Mouse (Mus musculus): Measurements from ENCODE around the gene Armh3. TPM values are rescaled to one million over a fixed set of nuclear protein-coding genes. Genes with fewer than 3 reads are reported as not detected.

Gene Armh3
- 22.8 and 23.9 TPM in 2 replicates for polyA plus RNA-seq (2015; fragmentation: Nextera tagmentation; extraction: Ambion mirVana)

DNA sequence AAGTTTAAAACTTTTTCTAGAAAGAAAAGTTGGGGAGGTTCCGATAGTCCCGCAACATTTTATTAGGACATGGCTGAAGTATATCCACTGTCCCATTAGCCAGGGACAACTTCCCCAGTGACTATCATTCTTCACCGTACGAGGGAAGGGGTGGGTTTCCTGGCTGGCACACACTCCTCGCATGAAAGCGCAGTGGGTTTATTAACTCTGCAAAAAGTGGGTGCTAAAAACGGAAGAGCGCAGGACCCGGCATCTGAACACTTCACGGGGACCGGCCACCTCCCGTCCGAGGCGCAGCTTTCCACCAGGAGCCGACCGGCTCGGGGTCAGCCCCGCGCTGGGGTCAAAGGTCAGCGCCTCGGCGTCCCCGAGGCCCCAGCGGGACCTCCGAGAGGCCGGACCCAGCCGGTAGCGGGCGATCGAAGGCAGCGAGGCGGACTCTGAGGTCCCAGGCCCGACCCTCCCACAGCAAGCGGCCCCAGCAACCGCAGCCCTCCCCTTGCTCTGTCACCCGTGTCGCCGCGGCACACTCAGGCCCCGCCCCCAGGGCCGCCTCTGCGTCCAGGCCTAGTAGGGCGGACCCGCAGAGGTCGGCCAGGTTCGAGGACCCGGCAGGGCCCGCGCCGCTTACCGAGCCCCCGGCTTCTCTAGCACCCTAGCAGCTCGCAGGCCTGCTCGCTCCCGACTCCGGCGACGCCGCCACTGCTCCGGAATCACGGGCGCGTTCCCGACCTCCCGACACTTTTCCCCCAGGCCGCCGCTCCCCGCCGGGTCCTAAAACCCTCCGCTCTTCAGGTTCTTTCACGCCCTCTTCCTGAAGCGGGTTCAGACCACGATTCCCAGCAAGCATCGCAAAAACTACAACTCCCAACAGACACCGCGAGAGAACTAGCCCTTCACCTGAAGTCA lies at the start of gene Armh3:
Armh3 (minus strand) TSS at position 704 of the 909 bp plus-strand sequence.
- Histone ChIP-seq H3K4me1 (replicated peaks) (peaks cover 11% of the 10 kb centered on the region), H3K36me3 (no peaks in the 10 kb centered on the region), H3K4me3 (peak within 1 kb of the TSS; percentile 87), H3K4me2 (peak within 1 kb of the TSS; percentile 65), H3K27me3 (peaks cover 7% of the 10 kb centered on the region; the same call in 1 of the 2 replicates), H3K9me3 (no peaks in the 10 kb centered on the region), H3K27ac (peak within 1 kb of the TSS; percentile 97), H3K9ac (peak within 1 kb of the TSS; percentile 91)
- WGBS: 1% methylated on average over 63 of the region's 76 CpGs
- peak; percentile 95 for ATAC-seq (ENCODE audit: low FRiP score)

DNA sequence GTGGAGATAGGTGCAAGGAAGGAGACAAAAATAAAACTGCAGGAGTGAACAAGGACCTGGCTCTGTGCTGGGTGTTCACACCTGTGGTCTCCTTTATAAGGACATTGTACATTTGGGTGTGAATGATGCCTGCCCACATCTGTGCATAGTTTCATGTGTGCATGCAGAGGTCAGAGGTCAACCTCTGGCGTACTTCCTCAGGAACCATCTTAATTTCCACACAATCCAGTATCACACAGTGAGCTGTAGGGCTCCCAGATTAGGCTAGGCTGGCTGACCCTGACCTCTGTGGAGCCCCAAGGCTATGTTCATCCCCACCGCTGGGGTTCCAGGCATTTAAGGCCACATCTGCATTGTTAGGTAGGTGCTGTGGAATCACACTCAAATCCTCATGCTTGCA lies 49.1 kb upstream of the Armh3 start:
- WGBS: 68% methylated on average over 2 of the region's 2 CpGs
- peaks cover 32% of the 10 kb centered on the region for H3K4me1 ChIP-seq (replicated peaks)

GRCm38 (mm10) chr19:46046621-46047025 lies 48.3 kb upstream of the Armh3 start:
- ATAC-seq (ENCODE audit: low FRiP score): no peak

More for the DNA sequence above, 49.1 kb upstream of the Armh3 start:
- Histone ChIP-seq H3K36me3 (no peaks in the 10 kb centered on the region), H3K27me3 (no peaks in the 10 kb centered on the region), H3K9me3 (no peaks in the 10 kb centered on the region), H3K4me2 (no peak overlapping the region), H3K9ac (no peak overlapping the region), H3K27ac (no peak overlapping the region), H3K4me3 (no peak overlapping the region)
- ATAC-seq (ENCODE audit: low FRiP score): no peak

DNA sequence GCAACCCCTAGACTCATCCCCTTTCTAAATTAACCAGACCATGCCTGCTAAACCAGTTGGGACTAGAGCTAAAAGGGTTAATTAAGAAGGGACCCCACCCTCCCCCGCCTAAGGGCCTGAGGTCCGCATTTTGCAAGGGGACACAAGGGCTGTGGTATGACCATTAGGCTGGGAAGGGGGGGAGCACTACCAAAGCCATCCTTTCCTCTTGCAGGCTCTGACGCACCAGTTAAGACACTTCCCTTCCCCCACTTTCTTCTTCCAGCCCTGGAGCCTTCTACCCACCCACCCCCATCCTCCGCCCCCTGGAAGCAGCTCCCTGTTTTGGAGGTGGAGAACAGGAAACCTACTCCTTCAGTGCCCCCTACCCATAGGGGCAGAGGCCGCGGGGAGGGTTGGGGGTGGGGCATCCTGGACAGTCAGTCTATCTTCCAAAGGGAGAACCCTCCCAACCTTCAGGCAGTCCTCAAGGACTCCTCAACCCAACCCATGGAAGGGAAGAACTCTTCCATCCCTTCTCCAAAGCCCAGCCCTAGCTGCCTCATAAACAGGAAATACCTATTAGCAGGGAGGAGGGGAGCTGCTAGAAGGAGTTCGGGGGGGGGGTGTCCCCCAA lies 47.5 kb upstream of the Armh3 start:
- ATAC-seq (ENCODE audit: low FRiP score): peak; percentile 30

More at GRCm38 (mm10) chr19:46046621-46047025, 48.3 kb upstream of the Armh3 start:
- no peak overlapping the region for H3K4me3 ChIP-seq
- no peak overlapping the region; the same call in 1 of the 2 replicates for H3K9ac ChIP-seq
- H3K36me3 ChIP-seq: no peaks in the 10 kb centered on the region
- WGBS: 6% methylated on average over 10 of the region's 10 CpGs
- peak overlapping the region; percentile 99 for H3K27ac ChIP-seq
- peaks cover 41% of the 10 kb centered on the region for H3K4me1 ChIP-seq (replicated peaks)
- H3K4me2 ChIP-seq: 0 out of 2 replicates have a peak overlapping the region, but pooled peaks have one; percentile 98
- no peaks in the 10 kb centered on the region for H3K9me3 ChIP-seq
- no peaks in the 10 kb centered on the region for H3K27me3 ChIP-seq

DNA sequence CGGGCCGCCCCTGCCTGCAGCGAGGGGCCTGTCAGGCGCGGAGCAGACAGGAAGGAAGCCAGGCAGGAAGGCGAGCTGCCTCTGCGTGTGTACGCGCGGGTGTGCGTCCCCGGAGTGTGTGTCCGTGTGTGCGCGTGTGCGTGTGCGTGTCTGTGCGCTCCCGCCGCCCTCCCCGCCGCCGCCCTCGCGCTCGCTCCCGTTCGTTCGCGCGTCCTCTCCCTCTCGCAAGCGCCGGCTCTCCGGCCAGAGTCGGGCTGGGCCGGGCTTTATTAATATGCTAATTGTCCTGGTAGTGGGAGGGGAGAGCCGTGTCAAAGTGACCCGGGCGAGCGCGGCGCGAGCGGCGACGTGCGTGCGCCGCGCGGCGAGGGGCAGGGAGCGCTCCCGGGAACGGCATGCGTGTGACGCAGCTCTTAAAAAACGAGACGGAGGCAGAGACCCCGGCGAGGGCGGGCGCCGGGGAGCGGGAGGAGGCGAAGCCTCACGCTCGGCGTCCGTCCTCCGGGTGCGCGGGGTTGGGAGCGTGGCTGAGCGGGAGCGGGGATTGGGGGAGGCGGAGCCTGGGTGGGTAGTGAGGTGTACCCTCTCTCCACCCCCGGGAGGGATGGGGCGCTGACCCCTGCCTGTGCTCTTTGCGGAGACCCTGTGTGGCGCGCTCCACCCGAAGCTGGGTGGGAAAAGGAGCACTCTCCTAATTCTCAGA lies 46.9 kb upstream of the Armh3 start, which contains the start of gene Ldb1:
Ldb1 (minus strand) TSS at position 222 of the 703 bp plus-strand sequence.
- peaks cover 55% of the 10 kb centered on the region for H3K4me1 ChIP-seq (replicated peaks)
- ATAC-seq (ENCODE audit: low FRiP score): peak; percentile 75
- H3K9ac ChIP-seq: peak within 1 kb of the TSS; percentile 99
- H3K4me3 ChIP-seq: peak within 1 kb of the TSS; percentile 93
- H3K27me3 ChIP-seq: no peaks in the 10 kb centered on the region
- H3K9me3 ChIP-seq: no peaks in the 10 kb centered on the region
- 2% methylated on average over 61 of the region's 84 CpGs for WGBS
- peak within 1 kb of the TSS; percentile 99 for H3K27ac ChIP-seq
- peak within 1 kb of the TSS; percentile 98 for H3K4me2 ChIP-seq
- H3K36me3 ChIP-seq: no peaks in the 10 kb centered on the region

More for the DNA sequence above, 47.5 kb upstream of the Armh3 start:
- H3K27me3 ChIP-seq: no peaks in the 10 kb centered on the region
- peaks cover 49% of the 10 kb centered on the region for H3K4me1 ChIP-seq (replicated peaks)
- H3K27ac ChIP-seq: peak overlapping the region; percentile 99
- peak overlapping the region; percentile 93 for H3K4me3 ChIP-seq
- H3K4me2 ChIP-seq: peak overlapping the region; percentile 98
- H3K36me3 ChIP-seq: no peaks in the 10 kb centered on the region
- H3K9me3 ChIP-seq: no peaks in the 10 kb centered on the region
- WGBS: 1% methylated on average over 7 of the region's 7 CpGs
- H3K9ac ChIP-seq: peak overlapping the region; percentile 99

DNA sequence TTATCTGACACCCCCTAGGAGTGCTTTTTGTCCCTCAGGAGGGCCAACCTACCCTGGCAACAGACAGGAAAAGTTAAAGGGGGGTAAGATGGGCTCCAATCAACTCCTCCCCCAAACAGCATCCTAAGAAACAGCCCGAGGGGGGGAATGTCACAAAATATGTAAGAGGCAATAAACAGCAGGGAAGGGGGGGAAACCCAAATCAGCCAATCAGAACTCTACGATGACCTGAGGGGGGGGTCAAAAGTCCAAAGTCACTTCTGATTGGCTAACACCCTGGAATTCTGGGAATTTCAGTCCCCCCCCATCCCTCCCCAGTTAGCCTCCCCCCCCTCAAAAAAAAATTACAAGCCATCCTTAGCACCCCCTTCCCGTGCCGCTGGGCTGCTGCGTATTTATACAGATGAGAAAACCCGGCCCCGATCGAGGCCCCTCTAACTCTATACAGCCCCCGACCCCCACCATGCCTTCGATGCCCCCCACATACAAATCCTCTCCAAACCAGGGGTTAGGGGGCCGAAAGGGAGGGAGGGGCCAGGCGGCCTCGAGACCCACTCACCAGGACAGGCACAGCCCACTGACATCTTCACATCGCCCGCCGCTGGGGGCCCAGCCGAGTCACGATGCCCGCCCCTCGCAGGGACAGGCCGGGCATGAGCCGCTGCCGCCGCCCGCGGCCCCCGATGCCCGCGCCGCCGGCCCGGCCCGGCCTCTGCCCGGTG lies 46.1 kb upstream of the Armh3 start, which contains the start of gene Pprc1:
Pprc1 (plus strand) TSS at position 616 of the 722 bp plus-strand sequence.
- peak within 1 kb of the TSS; percentile 99 for H3K9ac ChIP-seq
- H3K27me3 ChIP-seq: no peaks in the 10 kb centered on the region
- H3K9me3 ChIP-seq: no peaks in the 10 kb centered on the region
- peaks cover 60% of the 10 kb centered on the region for H3K4me1 ChIP-seq (replicated peaks)
- peak within 1 kb of the TSS; percentile 93 for H3K4me3 ChIP-seq
- peak within 1 kb of the TSS; percentile 98 for H3K4me2 ChIP-seq
- ATAC-seq (ENCODE audit: low FRiP score): peak; percentile 6
- under 1% methylated on average over 22 of the region's 34 CpGs for WGBS
- H3K27ac ChIP-seq: peak within 1 kb of the TSS; percentile 99
- H3K36me3 ChIP-seq: no peaks in the 10 kb centered on the region

DNA sequence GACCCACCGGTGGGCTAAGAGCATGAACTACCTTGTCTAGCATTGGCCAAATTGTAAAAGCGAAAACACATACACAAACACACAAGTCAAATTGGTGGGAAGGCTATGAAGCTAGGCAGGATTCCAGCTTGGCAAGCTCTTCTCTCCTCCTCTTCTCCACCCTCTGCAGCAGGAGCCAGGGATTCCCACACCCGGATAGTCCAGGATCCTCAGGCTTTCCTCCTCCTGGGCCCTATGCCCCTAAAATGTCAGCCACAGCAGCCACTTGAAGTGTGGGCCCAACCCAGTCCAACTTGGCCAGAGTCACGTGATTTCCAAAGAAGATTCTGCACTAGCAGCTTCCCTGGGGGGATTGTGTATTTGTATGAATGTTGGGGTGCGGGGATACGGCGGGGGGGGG lies 45.1 kb upstream of the Armh3 start:
- Histone ChIP-seq H3K27me3 (no peaks in the 10 kb centered on the region), H3K4me1 (replicated peaks) (peaks cover 65% of the 10 kb centered on the region), H3K9me3 (no peaks in the 10 kb centered on the region), H3K4me3 (peak overlapping the region; percentile 93), H3K9ac (peak overlapping the region; percentile 99), H3K36me3 (no peaks in the 10 kb centered on the region), H3K27ac (peak overlapping the region; percentile 99), H3K4me2 (peak overlapping the region; percentile 98)
- WGBS: 58% methylated on average over 7 of the region's 7 CpGs
- no peak for ATAC-seq (ENCODE audit: low FRiP score)

DNA sequence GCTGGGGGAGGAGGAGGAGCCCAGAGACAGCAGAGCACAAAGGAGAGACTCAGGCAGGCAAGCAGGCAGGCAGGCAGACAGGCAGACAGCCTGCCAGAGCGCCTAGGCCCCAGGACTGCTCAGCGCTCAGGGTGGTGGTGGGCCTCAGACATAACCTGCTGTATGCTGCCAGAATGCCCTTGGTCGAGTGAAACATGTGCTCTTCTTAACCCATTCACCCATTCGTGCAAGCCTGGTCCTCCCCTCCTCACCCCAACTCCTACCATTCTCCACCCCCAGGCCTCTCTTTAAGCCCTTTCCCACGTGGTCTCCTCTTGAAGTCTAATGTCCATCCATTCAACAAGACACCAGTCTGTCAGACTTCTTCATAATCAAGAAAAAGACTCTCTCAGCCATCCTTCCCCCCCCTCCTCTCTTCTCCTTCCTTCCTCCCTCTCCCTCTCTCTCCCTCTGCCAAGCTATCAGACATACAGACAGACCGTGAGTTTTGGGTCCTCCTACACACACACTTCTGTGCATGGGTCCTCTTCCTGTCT lies 44.3 kb upstream of the Armh3 start:
- Histone ChIP-seq H3K27me3 (no peaks in the 10 kb centered on the region), H3K4me2 (peak overlapping the region; percentile 98), H3K36me3 (no peaks in the 10 kb centered on the region), H3K27ac (peak overlapping the region; percentile 99), H3K4me1 (replicated peaks) (peaks cover 73% of the 10 kb centered on the region), H3K9me3 (no peaks in the 10 kb centered on the region), H3K9ac (peak overlapping the region; percentile 99), H3K4me3 (peak overlapping the region; percentile 93)
- WGBS: under 1% methylated on average over 6 of the region's 6 CpGs
- ATAC-seq (ENCODE audit: low FRiP score): peak; percentile 21; the same call in 1 of the 2 replicates

GRCm38 (mm10) chr19:46041933-46042475 lies 43.7 kb upstream of the Armh3 start:
- Histone ChIP-seq H3K27ac (peak overlapping the region; percentile 99), H3K9ac (peak overlapping the region; percentile 99), H3K4me2 (peak overlapping the region; percentile 98), H3K9me3 (no peaks in the 10 kb centered on the region), H3K27me3 (no peaks in the 10 kb centered on the region), H3K4me3 (peak overlapping the region; percentile 93), H3K36me3 (no peaks in the 10 kb centered on the region), H3K4me1 (replicated peaks) (peaks cover 78% of the 10 kb centered on the region)
- under 1% methylated on average over 12 of the region's 14 CpGs for WGBS
- peak; percentile 18; the same call in 1 of the 2 replicates for ATAC-seq (ENCODE audit: low FRiP score)

GRCm38 (mm10) chr19:46041299-46041932 lies 43.1 kb upstream of the Armh3 start:
- Histone ChIP-seq H3K36me3 (0 out of 2 replicates have a peak, but pooled peaks cover under 1% of the 10 kb centered on the region), H3K27ac (peak overlapping the region; percentile 99), H3K4me2 (peak overlapping the region; percentile 98), H3K9me3 (no peaks in the 10 kb centered on the region), H3K4me1 (replicated peaks) (peaks cover 80% of the 10 kb centered on the region), H3K27me3 (no peaks in the 10 kb centered on the region), H3K4me3 (peak overlapping the region; percentile 93), H3K9ac (peak overlapping the region; percentile 99)
- ATAC-seq (ENCODE audit: low FRiP score): no peak
- 12% methylated on average over 7 of the region's 7 CpGs for WGBS

Data from hindbrain, embryonic 13.5 days (tissue).